16 mouse cellular contexts compared by ENCODE assay signal in genomic region chr15:78064340-78064739, GRCm38 (mm10). TPM values are rescaled to one million over a fixed set of nuclear protein-coding genes. Genes with fewer than 3 reads are reported as not detected.
DNase-seq lines count a peak whose midpoint lies in the region; ATAC-seq and TF ChIP-seq lines count a peak whose summit lies in the region.
"Had no signal": no experiment of that assay in that cellular context is flagged by ENCODE, and none has a peak within 500 bp of the region (broad histone marks: within the 10 kb centered on the region; RNA-seq: fewer than 3 reads in every experiment).

No protein-coding gene starts in this region.

- H3K4me1 ChIP-seq in neural tube, embryonic 13.5 days (replicated peaks), result peaks cover 16% of the 10 kb centered on the region; the same call in 1 of the 2 replicates
- H3K4me1 ChIP-seq in hindbrain, embryonic 13.5 days (replicated peaks), result peaks cover 35% of the 10 kb centered on the region
- H3K4me1 ChIP-seq in intestine, postnatal 0 days (replicated peaks; ENCODE audit: control insufficient read depth, insufficient read depth, low read length), result no peaks in the 10 kb centered on the region
- H3K4me1 ChIP-seq: limb, embryonic 10.5 days; liver, embryonic 15.5 days had no signal

- peak; percentile 31; the same call in 1 of the 2 replicates for ATAC-seq in cerebellum, adult (ENCODE audit: insufficient number of reproducible peaks, low FRiP score, low TSS enrichment)
- ATAC-seq in neural tube, embryonic 13.5 days (ENCODE audit: low read depth), result no peak
- no peak for ATAC-seq in hindbrain, embryonic 13.5 days (ENCODE audit: low FRiP score)
- no peak for ATAC-seq in intestine, postnatal 0 days

- no peak overlapping the region for H3K4me2 ChIP-seq in neural tube, embryonic 13.5 days
- H3K4me2 ChIP-seq in hindbrain, embryonic 13.5 days, result no peak overlapping the region
- H3K4me2 ChIP-seq in intestine, postnatal 0 days (replicated peaks; ENCODE audit: low read depth), result no peak overlapping the region
- H3K4me2 ChIP-seq: liver, embryonic 15.5 days had no signal

- DNase-seq in cerebellum, postnatal 4 days (ENCODE audit: low spot score in 2 of 2), result no peak
- DNase-seq in neural tube, embryonic 10.5 days (ENCODE audit: extremely low spot score, low spot score), result no peak
- DNase-seq in right cerebral cortex, postnatal 25 days, result peak; percentile 39
- no peak for DNase-seq in thymus, postnatal 0 days (ENCODE audit: low spot score)
- DNase-seq: adrenal gland, postnatal 10 days; heart, postnatal 10 days; kidney, adult 11 months; thymus, adult 2 months had no signal

- H3K9me3 ChIP-seq in neural tube, embryonic 13.5 days, result no peaks in the 10 kb centered on the region
- no peaks in the 10 kb centered on the region for H3K9me3 ChIP-seq in hindbrain, embryonic 13.5 days
- no peaks in the 10 kb centered on the region for H3K9me3 ChIP-seq in intestine, postnatal 0 days (ENCODE audit: control insufficient read depth)
- H3K9me3 ChIP-seq: limb, embryonic 10.5 days; liver, embryonic 15.5 days had no signal

- H3K9ac ChIP-seq in neural tube, embryonic 13.5 days, result no peak overlapping the region
- H3K9ac ChIP-seq in hindbrain, embryonic 13.5 days, result no peak overlapping the region
- H3K9ac ChIP-seq in intestine, postnatal 0 days (ENCODE audit: low read depth, low read length), result no peak overlapping the region
- H3K9ac ChIP-seq: liver, embryonic 15.5 days had no signal

- whole genome bisulfite sequencing in neural tube, embryonic 13.5 days, result 56% methylated on average over 6 of the region's 6 CpGs
- WGBS in hindbrain, embryonic 13.5 days, result 55% methylated on average over 6 of the region's 6 CpGs
- 54% methylated on average over 6 of the region's 6 CpGs for WGBS in intestine, postnatal 0 days

- no peak for TF ChIP-seq CTCF in intestine, postnatal 0 days (IDR thresholded peaks at IDR 0.05; ENCODE audit: low read depth)

- H3K27ac ChIP-seq in neural tube, embryonic 13.5 days (replicated peaks), result peak overlapping the region; percentile 35
- H3K27ac ChIP-seq in hindbrain, embryonic 13.5 days, result peak overlapping the region; percentile 77
- no peak overlapping the region for H3K27ac ChIP-seq in intestine, postnatal 0 days (ENCODE audit: low read depth, low read length)
- H3K27ac ChIP-seq: layer of hippocampus, adult 2 months; limb, embryonic 10.5 days; liver, embryonic 15.5 days; macrophage had no signal

- no peak overlapping the region for H3K4me3 ChIP-seq in neural tube, embryonic 13.5 days
- no peak overlapping the region for H3K4me3 ChIP-seq in hindbrain, embryonic 13.5 days
- H3K4me3 ChIP-seq in intestine, postnatal 0 days (ENCODE audit: low read depth, low read length), result no peak overlapping the region
- H3K4me3 ChIP-seq: layer of hippocampus, adult 2 months; limb, embryonic 10.5 days; liver, embryonic 15.5 days had no signal

- H3K27me3 ChIP-seq in neural tube, embryonic 13.5 days, result no peaks in the 10 kb centered on the region; the same call in 1 of the 2 replicates
- H3K27me3 ChIP-seq in hindbrain, embryonic 13.5 days, result no peaks in the 10 kb centered on the region
- no peaks in the 10 kb centered on the region for H3K27me3 ChIP-seq in intestine, postnatal 0 days (replicated peaks; ENCODE audit: control insufficient read depth, insufficient read depth, low read length)
- H3K27me3 ChIP-seq: liver, embryonic 15.5 days had no signal

- H3K36me3 ChIP-seq in neural tube, embryonic 13.5 days, result no peaks in the 10 kb centered on the region
- no peaks in the 10 kb centered on the region for H3K36me3 ChIP-seq in hindbrain, embryonic 13.5 days
- no peaks in the 10 kb centered on the region for H3K36me3 ChIP-seq in intestine, postnatal 0 days (ENCODE audit: control insufficient read depth, insufficient read depth)
- H3K36me3 ChIP-seq: limb, embryonic 10.5 days; liver, embryonic 15.5 days had no signal

RNA-seq across cellular contexts. Expression of gene Cacng2, which starts 55.5 kb away (rescaled TPM):
- 9.4 and 10.6 TPM in 2 replicates for polyA plus RNA-seq in neural tube, embryonic 13.5 days (2015; fragmentation: Nextera tagmentation; extraction: Ambion mirVana)
- 10.5 and 10.7 TPM in 2 replicates for polyA plus RNA-seq in hindbrain, embryonic 13.5 days (2015; fragmentation: Nextera tagmentation; extraction: Ambion mirVana)
- polyA plus RNA-seq in thymus, postnatal 0 days (2015; fragmentation: Nextera tagmentation; extraction: Ambion mirVana), result not detected in 2 replicates
- polyA plus RNA-seq in intestine, postnatal 0 days (2015; fragmentation: Nextera tagmentation; extraction: Ambion mirVana), result 0.03 and 0.05 TPM in 2 replicates
- polyA plus RNA-seq: limb, embryonic 10.5 days; liver, embryonic 15.5 days; macrophage; thymus, adult 2 months had no signal
